Comparison of ENCODE assay signal across 22 mouse cellular contexts in the genomic region with DNA sequence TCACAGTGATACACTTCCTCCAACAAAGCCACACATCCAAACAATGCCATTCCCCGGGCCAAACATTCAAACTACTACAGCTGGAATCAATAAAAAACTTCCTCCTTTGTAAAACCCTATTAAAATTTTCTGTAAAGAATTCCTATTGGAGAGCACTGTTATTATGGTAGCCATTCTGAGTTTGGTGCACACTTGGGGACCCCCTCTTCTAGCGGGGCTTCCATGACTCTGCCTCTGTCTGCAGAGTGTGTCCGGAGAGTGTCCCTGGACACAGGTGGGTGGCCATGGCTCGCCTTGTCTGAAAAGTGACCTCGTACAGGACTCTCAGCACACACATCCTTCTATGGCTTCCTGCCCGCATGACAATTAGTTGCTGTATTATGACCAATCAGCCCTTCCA.
A peak's percentile ranks its signal among the peaks of the same experiment; 100 is the strongest.
DNase-seq lines count a peak whose midpoint lies in the region; ATAC-seq and TF ChIP-seq lines count a peak whose summit lies in the region.
"Had no signal": no experiment of that assay in that cellular context is flagged by ENCODE, and none has a peak within 500 bp of the region (broad histone marks: within the 10 kb centered on the region; RNA-seq: fewer than 3 reads in every experiment).

No protein-coding gene starts in this region.

- no peak overlapping the region for H3K27ac ChIP-seq in limb, embryonic 11.5 days (replicated peaks; ENCODE audit: low read depth, low read length)
- H3K27ac ChIP-seq in limb, embryonic 10.5 days: no peak overlapping the region
- no peak overlapping the region for H3K27ac ChIP-seq in limb, embryonic 12.5 days
- H3K27ac ChIP-seq in limb, embryonic 14.5 days (replicated peaks; ENCODE audit: low read depth, low read length): no peak overlapping the region
- H3K27ac ChIP-seq: embryonic facial prominence, embryonic 10.5 days; embryonic facial prominence, embryonic 12.5 days; forebrain, embryonic 13.5 days; forebrain, embryonic 15.5 days had no signal

- ATAC-seq in limb, embryonic 11.5 days (ENCODE audit: insufficient number of reproducible peaks, low FRiP score, low TSS enrichment, low read depth): 0 out of 2 replicates have a peak, but pooled peaks have one; percentile 31
- 0 out of 2 replicates have a peak, but pooled peaks have one; percentile 52 for ATAC-seq in limb, embryonic 12.5 days (ENCODE audit: insufficient number of reproducible peaks, insufficient read depth, low FRiP score, low TSS enrichment, low read depth)
- no peak for ATAC-seq in limb, embryonic 14.5 days (ENCODE audit: low FRiP score, low read depth)
- ATAC-seq in inflammation-experienced regulatory T-cells, adult 6 months: no peak
- ATAC-seq: activated CD4-positive, CD25-positive, alpha-beta regulatory T cell, adult 4 months; CD4-positive, CD25-positive, alpha-beta regulatory T cell, adult 4 months; forebrain, embryonic 13.5 days; forebrain, embryonic 15.5 days; Patski had no signal

- TF ChIP-seq POLR2A in limb, embryonic 14.5 days (IDR thresholded peaks at IDR 0.05; ENCODE audit: borderline replicate concordance, extremely low read depth, insufficient read depth, insufficient read length): no peak

- no peak overlapping the region for H3K4me2 ChIP-seq in limb, embryonic 11.5 days (ENCODE audit: low read depth, severe bottlenecking)
- H3K4me2 ChIP-seq in limb, embryonic 12.5 days: no peak overlapping the region
- H3K4me2 ChIP-seq in limb, embryonic 14.5 days (replicated peaks; ENCODE audit: low read depth, low read length, severe bottlenecking): no peak overlapping the region
- H3K4me2 ChIP-seq: embryonic facial prominence, embryonic 12.5 days; forebrain, embryonic 13.5 days; forebrain, embryonic 15.5 days had no signal

- WGBS in limb, embryonic 11.5 days: 77% methylated on average over 6 of the region's 6 CpGs
- WGBS in limb, embryonic 10.5 days: 91% methylated on average over 6 of the region's 6 CpGs
- 68% methylated on average over 6 of the region's 6 CpGs for WGBS in limb, embryonic 12.5 days
- 54% methylated on average over 6 of the region's 6 CpGs for WGBS in limb, embryonic 14.5 days

- H3K9ac ChIP-seq in limb, embryonic 11.5 days (ENCODE audit: low read length): no peak overlapping the region
- H3K9ac ChIP-seq in limb, embryonic 12.5 days (replicated peaks): no peak overlapping the region
- no peak overlapping the region for H3K9ac ChIP-seq in limb, embryonic 14.5 days (ENCODE audit: low read depth, low read length, severe bottlenecking)
- H3K9ac ChIP-seq: embryonic facial prominence, embryonic 12.5 days; forebrain, embryonic 13.5 days; forebrain, embryonic 15.5 days had no signal

- no peak overlapping the region for H3K4me3 ChIP-seq in limb, embryonic 11.5 days (ENCODE audit: low read depth, low read length)
- no peak overlapping the region for H3K4me3 ChIP-seq in limb, embryonic 10.5 days
- H3K4me3 ChIP-seq in limb, embryonic 12.5 days (replicated peaks): no peak overlapping the region
- H3K4me3 ChIP-seq in limb, embryonic 14.5 days (replicated peaks; ENCODE audit: low read length): no peak overlapping the region
- H3K4me3 ChIP-seq: embryonic facial prominence, embryonic 10.5 days; embryonic facial prominence, embryonic 12.5 days; forebrain, embryonic 13.5 days; forebrain, embryonic 15.5 days had no signal

- no peaks in the 10 kb centered on the region for H3K4me1 ChIP-seq in limb, embryonic 11.5 days (ENCODE audit: control insufficient read depth, insufficient read depth, low read length)
- no peaks in the 10 kb centered on the region for H3K4me1 ChIP-seq in limb, embryonic 10.5 days
- no peaks in the 10 kb centered on the region; the same call in 1 of the 2 replicates for H3K4me1 ChIP-seq in limb, embryonic 12.5 days (replicated peaks)
- no peaks in the 10 kb centered on the region for H3K4me1 ChIP-seq in limb, embryonic 14.5 days (ENCODE audit: control insufficient read depth, insufficient read depth, low read length)
- H3K4me1 ChIP-seq: embryonic facial prominence, embryonic 10.5 days; embryonic facial prominence, embryonic 12.5 days; forebrain, embryonic 13.5 days; forebrain, embryonic 15.5 days had no signal

- no peaks in the 10 kb centered on the region for H3K9me3 ChIP-seq in limb, embryonic 11.5 days (ENCODE audit: control insufficient read depth, low read length)
- H3K9me3 ChIP-seq in limb, embryonic 10.5 days (replicated peaks): no peaks in the 10 kb centered on the region
- 0 out of 2 replicates have a peak, but pooled peaks cover 4% of the 10 kb centered on the region for H3K9me3 ChIP-seq in limb, embryonic 12.5 days
- H3K9me3 ChIP-seq in limb, embryonic 14.5 days (ENCODE audit: control insufficient read depth, low read length): no peaks in the 10 kb centered on the region
- H3K9me3 ChIP-seq: embryonic facial prominence, embryonic 10.5 days; embryonic facial prominence, embryonic 12.5 days; forebrain, embryonic 13.5 days; forebrain, embryonic 15.5 days; G1E had no signal

- no peaks in the 10 kb centered on the region for H3K36me3 ChIP-seq in limb, embryonic 11.5 days (ENCODE audit: control insufficient read depth, insufficient read depth, low read length)
- H3K36me3 ChIP-seq in limb, embryonic 10.5 days: no peaks in the 10 kb centered on the region
- H3K36me3 ChIP-seq in limb, embryonic 12.5 days: no peaks in the 10 kb centered on the region
- H3K36me3 ChIP-seq in limb, embryonic 14.5 days (ENCODE audit: control insufficient read depth, insufficient read depth, low read length): no peaks in the 10 kb centered on the region
- H3K36me3 ChIP-seq: embryonic facial prominence, embryonic 10.5 days; embryonic facial prominence, embryonic 12.5 days; forebrain, embryonic 15.5 days; G1E had no signal

- no peaks in the 10 kb centered on the region for H3K27me3 ChIP-seq in limb, embryonic 11.5 days (ENCODE audit: control insufficient read depth, insufficient read depth, low read length)
- no peaks in the 10 kb centered on the region for H3K27me3 ChIP-seq in limb, embryonic 10.5 days (ENCODE audit: low read depth, poor library complexity, severe bottlenecking)
- H3K27me3 ChIP-seq in limb, embryonic 12.5 days: no peaks in the 10 kb centered on the region
- no peaks in the 10 kb centered on the region for H3K27me3 ChIP-seq in limb, embryonic 14.5 days (ENCODE audit: control insufficient read depth, insufficient read depth, low read length)
- H3K27me3 ChIP-seq: CH12.LX; embryonic facial prominence, embryonic 12.5 days; forebrain, embryonic 13.5 days; forebrain, embryonic 15.5 days had no signal

- peak; percentile 21 for DNase-seq in limb, embryonic 11.5 days (ENCODE audit: low spot score)
- no peak for DNase-seq in limb, embryonic 10.5 days (ENCODE audit: low spot score)
- DNase-seq in limb, embryonic 14.5 days (ENCODE audit: low spot score): peak; percentile 8
- DNase-seq: adrenal gland, adult 8-10 months; adrenal gland, postnatal 14 days; adrenal gland, postnatal 36 days; B cell, adult 2 months; cerebellum, adult 11-12 months; cerebellum, adult 2 months; cerebellum, adult 9-10 months; cerebellum, postnatal 25 days had no signal

Comparison
In these comparisons a context has a peak if more than half of its experiments do, and no peak if none do; other contexts are left out.
1. ATAC-seq: peak in limb, embryonic 11.5 days (single experiment) and limb, embryonic 12.5 days (single experiment); none in limb, embryonic 14.5 days (single experiment) and inflammation-experienced regulatory T-cells, adult 6 months (single experiment).